Mouse (Mus musculus) forebrain, embryonic 15.5 days (tissue): ENCODE measurements around the gene March1. TPM values are rescaled to one million over a fixed set of nuclear protein-coding genes. Genes with fewer than 3 reads are reported as not detected.

Experiments used
- ATAC-seq: fragments of 200-750 bp; cut with Nextera tagmentation; replicated peaks from 2 replicates; pipeline ENCODE4 v1.8.0; 2017; ENCODE audit warnings: mild to moderate bottlenecking, moderate TSS enrichment, moderate library complexity
- H3K27ac ChIP-seq: fragments of 300-500 bp; sonication (generic); replicated peaks from 2 replicates; pipeline ENCODE4 v1.5.1; 2015; ENCODE audit warnings: mild to moderate bottlenecking, inconsistent platforms
- H3K27me3 ChIP-seq: fragments of 300-500 bp; sonication (generic); 2 replicates; pipeline ENCODE4 v1.6.1; 2015; ENCODE audit warnings: inconsistent platforms
- H3K36me3 ChIP-seq: fragments of 300-500 bp; sonication (generic); 2 replicates; pipeline ENCODE4 v1.6.1; 2015; ENCODE audit warnings: mild to moderate bottlenecking, inconsistent platforms
- H3K4me1 ChIP-seq: fragments of 300-500 bp; sonication (generic); 2 replicates; pipeline ENCODE4 v1.6.1; 2015; ENCODE audit warnings: inconsistent platforms
- H3K4me2 ChIP-seq: fragments of 300-500 bp; sonication (generic); replicated peaks from 2 replicates; pipeline ENCODE4 v1.6.1; 2015; ENCODE audit warnings: mild to moderate bottlenecking, inconsistent platforms
- H3K4me3 ChIP-seq: fragments of 300-500 bp; sonication (generic); 2 replicates; pipeline ENCODE4 v1.5.1; 2015; ENCODE audit warnings: mild to moderate bottlenecking, inconsistent platforms
- H3K9ac ChIP-seq: fragments of 300-500 bp; sonication (generic); replicated peaks from 2 replicates; pipeline ENCODE4 v1.6.1; 2015; ENCODE audit warnings: mild to moderate bottlenecking, inconsistent platforms
- H3K9me3 ChIP-seq: fragments of 300-500 bp; sonication (generic); 2 replicates; pipeline ENCODE4 v1.6.1; 2016; ENCODE audit warnings: inconsistent platforms
- WGBS: fragments of 180-500 bp; shearing (Covaris S2); methylation state at CpG from one replicate; pipeline ENCODE4 v1.1.7; 2015; ENCODE audit warnings: mixed read lengths; 5-methylcytosine and 5-hydroxymethylcytosine counted together
- polyA plus RNA-seq: library from polyadenylated mRNA; unstranded; fragments of >200 nt; fragmentation: Nextera tagmentation; extraction: Ambion mirVana; gene quantifications from 2 replicates; pipeline ENCODE4 v1.2.1, GENCODE M21; 2015

Gene March1
- polyA plus RNA-seq, 1 experiment from 2014 or later = 25.4 TPM

DNA sequence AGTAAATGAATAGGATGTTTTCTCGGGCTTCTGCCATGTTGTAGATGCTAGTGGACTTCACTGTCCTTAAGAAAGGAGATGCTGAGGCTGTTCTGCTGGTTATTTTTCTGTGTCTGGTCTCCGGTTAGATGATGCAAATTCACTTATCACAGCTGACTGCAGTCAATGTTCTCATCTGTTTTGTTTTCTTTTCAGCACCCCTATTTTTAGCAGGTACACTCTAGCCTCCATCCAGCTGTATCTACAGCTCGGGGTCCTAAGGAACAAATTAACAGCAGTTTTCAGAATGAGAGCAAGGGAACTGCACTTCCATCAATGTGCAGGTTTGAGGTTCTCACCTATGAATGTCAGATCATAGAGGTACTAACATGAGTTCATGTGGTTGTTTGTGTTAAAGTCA, 721.9 kb downstream of the March1 start:
- Histone ChIP-seq H3K36me3 (no peaks in the 10 kb centered on the region), H3K9ac (no peak overlapping the region), H3K4me1 (no peaks in the 10 kb centered on the region), H3K4me2 (no peak overlapping the region), H3K9me3 (no peaks in the 10 kb centered on the region), H3K4me3 (no peak overlapping the region), H3K27me3 (no peaks in the 10 kb centered on the region), H3K27ac (no peak overlapping the region)
- ATAC-seq = no peak
- WGBS = 81% methylated on average over 3 of the region's 3 CpGs

DNA sequence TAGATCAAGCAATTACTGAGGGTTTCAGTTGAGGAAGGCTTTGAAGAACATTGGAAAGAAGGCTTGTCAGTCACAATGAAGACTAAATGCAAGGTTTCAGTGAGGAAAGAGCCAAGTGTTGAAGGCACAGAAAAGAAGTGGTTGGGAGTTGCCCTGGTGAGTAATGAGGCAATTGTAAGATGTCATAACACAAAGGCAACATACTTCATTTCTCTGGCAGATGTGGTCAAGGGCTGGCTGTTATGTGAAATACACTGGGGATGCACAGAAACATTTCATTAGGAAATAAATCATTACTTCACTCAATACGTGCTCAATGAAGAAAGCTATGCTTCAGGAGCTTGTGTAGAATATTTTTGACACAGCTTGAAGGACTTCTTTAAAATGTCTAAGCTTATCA, 725.2 kb downstream of the March1 start:
- Histone ChIP-seq H3K27me3 (no peaks in the 10 kb centered on the region), H3K9me3 (no peaks in the 10 kb centered on the region), H3K4me3 (no peak overlapping the region), H3K9ac (no peak overlapping the region), H3K4me1 (no peaks in the 10 kb centered on the region), H3K27ac (no peak overlapping the region), H3K36me3 (no peaks in the 10 kb centered on the region), H3K4me2 (no peak overlapping the region)
- WGBS = 84% methylated on average over 1 of the region's 1 CpGs
- no peak for ATAC-seq

DNA sequence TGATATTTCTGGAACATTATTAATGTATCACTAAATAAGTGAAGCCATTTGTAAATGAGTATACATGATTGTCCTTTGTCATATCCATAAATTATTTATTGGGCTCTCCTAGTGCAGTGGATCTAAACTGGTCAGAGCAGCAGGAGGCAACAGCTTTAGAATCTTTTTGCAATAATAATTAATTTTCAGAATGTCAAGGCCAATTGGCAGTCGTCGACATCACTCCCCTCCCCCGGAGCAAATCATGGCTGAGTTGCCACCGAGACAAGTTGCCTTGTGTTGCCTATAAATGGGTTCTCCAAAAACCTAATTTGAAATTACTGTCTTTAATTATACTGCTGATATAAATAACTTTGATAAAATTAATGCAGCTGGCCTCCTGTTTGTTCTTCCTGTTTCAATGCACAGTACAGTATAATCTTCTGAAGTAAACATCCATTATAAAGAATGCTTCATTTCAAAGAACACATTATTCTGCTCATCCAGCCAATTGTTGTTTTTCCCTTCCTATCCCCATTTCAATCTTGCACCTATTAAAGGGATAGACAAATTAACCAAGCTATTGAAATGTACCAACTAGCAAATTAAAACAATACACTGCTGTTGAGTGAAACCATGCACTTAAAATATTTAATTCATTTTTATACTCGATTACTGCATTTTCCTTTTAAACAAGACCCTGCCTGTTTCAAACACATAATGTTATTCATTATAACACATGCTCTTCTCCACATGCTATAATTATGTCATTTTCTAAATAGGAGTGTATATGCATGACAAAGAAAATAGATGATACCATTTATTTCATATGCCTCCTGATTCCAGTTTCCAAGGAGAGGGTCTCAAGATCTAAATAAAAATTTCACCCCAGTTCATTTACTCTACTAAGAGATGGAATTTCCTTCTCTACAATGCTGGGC, 745.4 kb downstream of the March1 start:
- Histone ChIP-seq H3K27ac (no peak overlapping the region), H3K9me3 (no peaks in the 10 kb centered on the region), H3K4me3 (no peak overlapping the region), H3K4me1 (no peaks in the 10 kb centered on the region), H3K27me3 (no peaks in the 10 kb centered on the region), H3K9ac (no peak overlapping the region), H3K4me2 (no peak overlapping the region), H3K36me3 (no peaks in the 10 kb centered on the region)
- peak; percentile 83 for ATAC-seq
- WGBS = 52% methylated on average over 5 of the region's 5 CpGs

DNA sequence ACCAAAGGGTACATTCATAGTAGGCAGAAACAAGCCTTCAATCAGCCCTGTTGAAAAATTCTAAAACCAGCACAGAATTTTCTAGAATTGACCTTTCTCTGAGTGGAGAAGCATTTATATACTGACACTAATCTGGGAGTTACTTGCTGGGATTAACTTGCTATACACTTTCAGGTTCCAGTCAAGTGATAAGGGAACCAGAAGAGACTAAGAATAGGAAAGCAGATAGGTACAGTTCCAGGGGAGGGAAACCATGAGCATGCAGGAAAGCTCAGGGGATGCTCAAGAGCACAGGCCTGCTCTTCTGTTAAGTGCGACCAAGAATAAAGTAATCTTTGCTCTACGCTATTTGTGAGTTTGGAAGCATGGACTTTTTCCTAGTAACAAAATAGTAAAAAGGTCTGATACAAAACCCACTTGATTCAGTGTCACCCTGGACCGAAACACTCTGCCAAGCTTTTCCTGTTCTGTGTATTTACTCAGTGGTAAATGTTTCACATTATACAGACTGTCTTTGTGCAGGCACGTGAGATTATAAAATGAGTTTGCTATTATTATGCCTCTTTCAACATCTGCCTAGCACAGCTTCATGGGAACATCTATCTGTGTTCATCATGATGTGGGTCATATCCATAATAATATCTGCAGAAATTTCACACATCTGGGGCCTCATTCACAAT, 766.1 kb downstream of the March1 start:
- no peaks in the 10 kb centered on the region for H3K4me1 ChIP-seq
- H3K4me2 ChIP-seq = no peak overlapping the region
- no peak overlapping the region for H3K4me3 ChIP-seq
- H3K27me3 ChIP-seq = no peaks in the 10 kb centered on the region
- H3K9ac ChIP-seq = no peak overlapping the region
- no peak for ATAC-seq
- WGBS = 88% methylated on average over 4 of the region's 4 CpGs
- H3K36me3 ChIP-seq = no peaks in the 10 kb centered on the region
- no peaks in the 10 kb centered on the region for H3K9me3 ChIP-seq
- no peak overlapping the region for H3K27ac ChIP-seq

DNA sequence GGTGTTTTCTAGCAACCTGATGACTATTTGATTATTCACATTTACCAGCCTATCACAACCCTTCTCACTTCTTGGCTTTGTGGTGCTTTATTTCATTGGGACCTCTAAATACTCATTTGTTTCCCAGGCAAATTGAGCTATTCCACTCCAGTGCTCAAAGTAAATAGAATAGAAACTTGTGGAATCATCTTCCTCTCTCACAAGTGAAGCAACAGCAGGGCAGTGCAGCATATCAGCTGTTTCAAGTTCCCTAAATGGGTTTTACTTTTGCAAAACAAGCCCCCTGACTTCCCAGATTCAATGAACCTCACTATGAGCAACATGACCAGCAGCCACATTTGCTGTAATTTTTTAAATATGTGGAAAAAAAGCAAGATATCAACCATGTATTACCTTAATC, 768.3 kb downstream of the March1 start:
- Histone ChIP-seq H3K9ac (no peak overlapping the region), H3K9me3 (no peaks in the 10 kb centered on the region), H3K27ac (no peak overlapping the region), H3K4me3 (no peak overlapping the region), H3K27me3 (no peaks in the 10 kb centered on the region), H3K4me1 (no peaks in the 10 kb centered on the region), H3K36me3 (no peaks in the 10 kb centered on the region), H3K4me2 (no peak overlapping the region)
- no peak for ATAC-seq

DNA sequence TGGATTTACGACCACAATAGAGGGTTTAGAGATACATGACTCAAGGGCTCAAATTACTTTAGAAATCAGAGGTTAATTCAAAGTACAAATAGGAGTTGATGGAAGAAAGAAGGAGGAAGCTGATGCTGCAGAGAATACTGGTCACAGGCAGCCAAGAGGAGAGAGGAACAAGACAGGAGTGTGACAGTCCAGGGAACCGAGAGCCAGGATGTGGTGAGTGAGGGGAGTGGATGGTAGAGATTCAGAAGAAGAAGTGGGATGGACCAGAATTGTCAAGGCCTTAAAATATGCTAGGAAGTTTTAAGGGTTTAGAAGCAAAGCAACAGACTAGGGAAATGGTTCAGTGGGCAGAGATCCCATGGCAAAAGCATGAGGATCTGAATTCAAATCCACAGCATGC, 771.0 kb downstream of the March1 start:
- H3K4me1 ChIP-seq = no peaks in the 10 kb centered on the region
- H3K9ac ChIP-seq = no peak overlapping the region
- no peak for ATAC-seq
- no peak overlapping the region for H3K4me2 ChIP-seq
- no peak overlapping the region for H3K4me3 ChIP-seq
- no peak overlapping the region for H3K27ac ChIP-seq
- H3K36me3 ChIP-seq = no peaks in the 10 kb centered on the region
- H3K9me3 ChIP-seq = no peaks in the 10 kb centered on the region
- 76% methylated on average over 2 of the region's 2 CpGs for WGBS
- no peaks in the 10 kb centered on the region for H3K27me3 ChIP-seq

DNA sequence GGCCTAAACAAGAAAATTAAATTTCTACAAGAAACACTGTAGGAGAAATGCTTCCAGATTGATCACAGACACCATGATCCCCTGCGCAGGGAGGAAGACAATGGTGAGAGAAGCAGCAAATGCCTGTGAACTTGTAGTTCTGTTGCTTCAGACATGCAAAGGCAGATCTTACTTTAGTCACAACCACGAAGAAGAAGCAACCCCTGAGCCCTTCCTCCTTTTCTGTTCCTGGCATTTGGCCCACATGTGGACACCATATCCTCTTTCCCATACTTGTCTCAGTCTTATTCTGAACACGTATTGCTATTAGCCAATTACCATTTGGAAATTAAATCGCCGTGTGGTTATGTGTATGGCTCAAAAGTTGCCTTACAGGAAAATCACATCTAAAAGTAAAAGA, 773.9 kb downstream of the March1 start:
- H3K9me3 ChIP-seq = no peaks in the 10 kb centered on the region
- no peak overlapping the region for H3K9ac ChIP-seq
- H3K4me3 ChIP-seq = no peak overlapping the region
- H3K27ac ChIP-seq = no peak overlapping the region
- no peaks in the 10 kb centered on the region for H3K4me1 ChIP-seq
- no peaks in the 10 kb centered on the region for H3K27me3 ChIP-seq
- H3K36me3 ChIP-seq = no peaks in the 10 kb centered on the region
- 89% methylated on average over 5 of the region's 5 CpGs for WGBS
- no peak overlapping the region for H3K4me2 ChIP-seq
- no peak for ATAC-seq

DNA sequence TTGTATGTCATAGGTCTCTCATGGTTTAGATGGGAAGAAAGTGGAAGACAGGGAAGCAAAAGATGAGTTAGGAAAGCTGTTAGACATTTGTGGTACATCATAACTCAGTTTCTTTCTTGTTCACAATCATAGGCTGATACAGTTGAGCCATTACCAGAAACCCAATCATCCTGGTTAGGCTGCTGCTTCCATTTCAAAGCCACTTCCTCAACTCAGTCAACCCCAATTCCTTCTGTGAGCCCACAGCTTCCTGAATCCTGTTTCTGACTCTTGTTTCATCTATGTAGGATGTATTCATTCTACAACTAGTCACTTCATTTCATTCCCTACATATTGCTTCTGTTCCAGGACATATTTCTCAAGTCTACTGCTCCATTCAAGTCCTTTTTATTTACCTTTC, 775.2 kb downstream of the March1 start:
- no peak for ATAC-seq

DNA sequence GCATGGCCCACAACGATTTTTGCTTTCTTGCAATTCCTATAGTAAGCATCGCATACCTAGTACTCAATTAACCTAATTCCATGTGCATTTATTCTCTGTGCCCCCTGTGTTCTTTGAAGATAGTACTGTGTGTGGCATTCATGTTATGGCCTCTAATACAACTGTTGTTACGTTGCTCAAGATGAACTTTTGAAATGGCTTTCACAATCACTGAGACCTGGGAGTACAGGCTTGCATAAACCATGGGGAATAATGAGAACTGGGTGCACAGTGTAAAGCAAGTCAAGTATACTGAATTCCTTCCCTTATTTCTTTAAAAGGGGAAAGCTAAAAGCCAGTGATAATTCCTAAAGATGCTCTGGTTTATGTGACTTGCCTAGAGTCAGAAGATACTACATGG, 776.4 kb downstream of the March1 start:
- Histone ChIP-seq H3K4me3 (no peak overlapping the region), H3K9ac (no peak overlapping the region), H3K27me3 (no peaks in the 10 kb centered on the region), H3K27ac (no peak overlapping the region), H3K36me3 (no peaks in the 10 kb centered on the region), H3K4me2 (no peak overlapping the region), H3K4me1 (no peaks in the 10 kb centered on the region), H3K9me3 (no peaks in the 10 kb centered on the region)
- 76% methylated on average over 3 of the region's 3 CpGs for WGBS
- ATAC-seq = no peak

More for the DNA sequence above, 775.2 kb downstream of the March1 start:
- H3K36me3 ChIP-seq = no peaks in the 10 kb centered on the region
- no peaks in the 10 kb centered on the region for H3K4me1 ChIP-seq
- no peak overlapping the region for H3K9ac ChIP-seq
- H3K4me3 ChIP-seq = no peak overlapping the region
- no peak overlapping the region for H3K4me2 ChIP-seq
- no peak overlapping the region for H3K27ac ChIP-seq
- no peaks in the 10 kb centered on the region for H3K27me3 ChIP-seq
- no peaks in the 10 kb centered on the region for H3K9me3 ChIP-seq

DNA sequence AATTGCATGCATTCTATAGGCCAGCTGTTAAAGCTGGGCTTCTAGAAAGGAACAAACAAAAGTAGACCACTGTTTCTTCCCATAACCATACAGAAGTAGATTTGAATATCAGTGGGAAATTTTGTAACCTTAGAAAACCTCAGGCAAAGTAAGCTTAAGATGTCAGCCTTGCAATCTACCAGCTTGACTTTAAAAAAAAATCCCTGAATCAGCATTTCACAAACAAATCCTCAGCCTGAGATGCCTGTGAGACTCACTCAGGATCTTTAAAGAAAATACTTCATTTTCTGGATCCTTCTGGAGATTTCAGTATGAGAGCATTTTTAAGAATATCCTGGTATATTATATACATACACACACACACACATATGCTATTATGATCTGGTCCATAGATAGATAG, 780.1 kb downstream of the March1 start:
- no peak overlapping the region for H3K4me3 ChIP-seq
- H3K27me3 ChIP-seq = no peaks in the 10 kb centered on the region
- H3K27ac ChIP-seq = no peak overlapping the region
- no peak for ATAC-seq
- no peaks in the 10 kb centered on the region for H3K36me3 ChIP-seq
- H3K4me1 ChIP-seq = no peaks in the 10 kb centered on the region
- H3K9me3 ChIP-seq = no peaks in the 10 kb centered on the region
- no peak overlapping the region for H3K9ac ChIP-seq
- no peak overlapping the region for H3K4me2 ChIP-seq

DNA sequence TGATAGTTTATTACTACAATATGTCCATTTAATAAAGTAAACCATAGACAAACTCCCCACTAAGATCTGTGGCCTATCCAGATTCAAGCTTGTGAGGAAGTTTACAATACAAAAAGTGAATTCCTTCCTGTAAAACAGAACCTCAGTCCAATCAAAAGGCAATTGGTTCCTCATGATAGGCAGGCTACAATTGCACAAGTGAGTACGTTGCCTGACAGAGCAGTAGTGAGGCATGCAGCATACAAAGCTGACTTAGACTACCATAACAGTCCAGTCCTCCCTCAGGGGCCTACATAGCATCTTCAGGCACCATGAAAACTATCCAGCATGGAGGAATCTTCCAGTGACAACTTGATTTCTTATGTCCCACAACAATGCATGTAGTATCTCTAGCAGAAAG, 782.4 kb downstream of the March1 start:
- Histone ChIP-seq H3K4me1 (no peaks in the 10 kb centered on the region), H3K27ac (no peak overlapping the region), H3K4me3 (no peak overlapping the region), H3K9me3 (no peaks in the 10 kb centered on the region), H3K9ac (no peak overlapping the region), H3K27me3 (no peaks in the 10 kb centered on the region), H3K4me2 (no peak overlapping the region), H3K36me3 (no peaks in the 10 kb centered on the region)
- 66% methylated on average over 1 of the region's 1 CpGs for WGBS
- ATAC-seq = no peak

DNA sequence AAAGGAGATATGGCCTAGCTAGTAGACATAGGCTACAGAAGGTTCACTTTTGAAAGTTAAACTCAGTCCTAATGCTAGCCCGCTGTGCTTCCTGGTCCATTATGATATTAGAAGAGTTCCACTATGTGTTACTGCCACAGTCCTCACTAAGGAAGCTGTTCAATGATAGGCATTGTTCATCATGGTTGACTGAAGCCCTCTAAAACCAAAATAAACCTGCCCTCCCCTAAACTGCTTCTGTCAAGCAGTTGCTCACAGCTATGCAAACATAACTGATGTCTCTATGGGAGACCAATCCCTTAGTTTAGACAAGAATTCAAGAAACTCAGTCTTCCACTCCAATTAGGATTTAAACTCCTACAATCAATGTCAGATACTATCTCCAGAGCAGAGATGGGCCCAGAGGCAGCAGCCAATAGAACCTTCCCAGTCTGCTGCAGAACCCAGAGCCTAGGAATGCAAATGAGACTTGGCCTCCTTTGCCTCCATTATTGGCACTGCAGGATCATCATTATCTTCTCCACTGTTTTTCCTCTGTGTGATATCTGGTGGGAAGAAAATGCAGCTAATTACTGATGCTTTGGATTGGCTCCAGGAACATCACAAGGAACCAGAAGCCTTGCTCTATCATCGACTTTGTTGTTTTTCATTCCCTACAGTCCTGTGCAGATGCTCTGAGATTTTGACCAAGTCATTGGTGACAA, 787.2 kb downstream of the March1 start:
- Histone ChIP-seq H3K4me1 (no peaks in the 10 kb centered on the region), H3K4me2 (no peak overlapping the region), H3K9ac (no peak overlapping the region), H3K9me3 (no peaks in the 10 kb centered on the region), H3K27ac (no peak overlapping the region), H3K4me3 (no peak overlapping the region), H3K27me3 (no peaks in the 10 kb centered on the region), H3K36me3 (no peaks in the 10 kb centered on the region)
- no peak for ATAC-seq
- 71% methylated on average over 2 of the region's 2 CpGs for WGBS
